Mouse (Mus musculus): ENCODE data around the gene Pikfyve.

GRCm38 (mm10) chr1:65223654-65224053 is 37.2 kb downstream of the Pikfyve start:
- TF ChIP-seq CTCF (IDR thresholded peaks at IDR 0.05; ENCODE audit: low read depth) (no peak), EP300 (IDR thresholded peaks at IDR 0.05; ENCODE audit: low read depth) (no peak)
